Mouse (Mus musculus): Measurements from ENCODE around the gene Pdlim1.

The Pdlim1 gene

DNA sequence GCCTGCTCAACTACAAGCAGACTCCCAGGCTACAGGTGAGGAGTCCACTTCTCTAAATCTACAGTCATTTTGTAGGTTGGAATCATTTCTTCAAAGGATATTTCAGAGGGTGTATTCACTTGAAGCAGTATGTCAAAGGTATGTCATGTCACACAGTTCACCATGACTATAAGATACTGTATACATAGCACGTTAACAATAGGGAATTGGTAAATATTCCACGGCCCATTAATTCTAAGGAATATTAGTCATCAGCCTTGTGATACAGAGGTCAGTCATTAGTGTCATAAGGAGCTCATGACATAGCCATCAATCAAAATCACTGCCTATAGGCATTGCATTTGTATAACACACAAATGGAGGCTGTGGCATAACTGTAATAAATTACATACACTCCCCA, 13.1 kb upstream of the Pdlim1 start:
- DNase-seq (ENCODE audit: inconsistent ontology term), result no peak

- no peak for DNase-seq (ENCODE audit: inconsistent ontology term)
Observed at GRCm38 (mm10) chr19:40283415-40283814, 11.8 kb upstream of the Pdlim1 start.

DNA sequence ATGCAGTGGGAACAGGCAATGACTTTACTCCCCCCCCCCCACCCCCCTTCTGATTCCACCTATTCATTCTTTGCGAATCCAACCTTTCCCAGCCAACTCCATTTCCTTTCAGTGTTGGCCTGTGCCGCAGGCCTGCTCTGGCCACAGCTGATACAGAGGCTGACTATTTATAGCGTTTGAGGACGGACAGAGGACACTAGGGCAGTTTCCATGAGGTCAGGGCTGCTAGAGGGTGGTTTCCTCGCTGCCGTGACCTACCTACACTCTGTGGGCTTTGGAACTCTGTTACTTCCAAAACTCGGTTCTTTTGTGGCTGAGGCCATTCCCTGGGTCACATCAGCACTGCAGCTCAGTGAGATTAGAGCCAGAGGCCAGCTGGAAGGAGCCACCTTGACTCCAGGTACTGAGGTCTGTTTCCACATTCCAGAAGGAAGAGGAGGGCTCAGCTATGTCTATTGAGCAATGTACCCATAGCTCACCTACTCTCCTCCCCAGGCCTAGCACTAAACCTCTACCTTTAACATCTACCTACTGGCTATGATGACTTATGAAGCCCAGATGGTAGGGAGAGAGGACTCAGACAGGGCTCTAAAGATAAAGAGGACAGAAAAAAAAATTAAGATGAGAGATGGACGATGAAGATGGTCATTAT, 6.9 kb upstream of the Pdlim1 start:
- no peak for DNase-seq (ENCODE audit: inconsistent ontology term)

- no peak for DNase-seq (ENCODE audit: inconsistent ontology term)
Observed at GRCm38 (mm10) chr19:40277494-40277893, 5.9 kb upstream of the Pdlim1 start.

DNA sequence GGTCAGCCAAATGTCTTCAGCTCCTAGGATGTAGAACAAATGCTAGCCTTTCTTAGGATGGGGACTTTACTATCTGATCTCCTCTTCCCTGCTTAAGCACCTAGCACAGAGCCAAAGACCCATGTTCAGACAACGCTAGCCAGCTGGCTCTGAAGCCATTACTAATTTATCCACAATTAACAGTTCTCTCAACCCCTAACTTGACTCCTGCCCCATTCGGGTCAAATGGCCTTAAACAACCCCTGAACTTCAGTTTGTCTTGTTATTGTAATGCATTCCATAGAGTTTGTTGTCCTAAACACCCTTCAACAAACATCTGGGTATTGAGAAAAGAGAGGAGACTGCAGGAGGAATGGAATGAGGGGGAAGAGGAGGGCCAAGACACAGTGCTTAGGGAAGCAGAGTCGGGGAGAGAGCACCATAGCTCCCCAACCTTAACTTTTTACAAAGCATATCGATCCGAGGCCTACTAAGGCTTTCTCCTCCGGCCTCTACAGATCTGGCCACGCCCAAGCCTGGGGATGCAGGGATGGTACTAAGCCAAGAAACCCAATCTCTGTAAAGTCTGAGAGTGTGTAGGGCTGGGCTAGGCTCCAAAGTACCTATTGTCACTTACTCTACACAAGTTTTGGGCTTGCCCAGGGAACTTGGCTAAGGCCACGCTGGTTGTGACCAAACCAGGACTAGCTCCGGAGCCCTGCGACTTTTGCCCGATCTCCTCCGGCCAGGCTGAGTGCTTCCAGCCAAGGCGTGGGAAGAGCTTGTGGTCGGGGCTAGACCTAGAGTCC, 4.0 kb upstream of the Pdlim1 start:
- DNase-seq (ENCODE audit: inconsistent ontology term), result no peak

GRCm38 (mm10) chr19:40272674-40273073, 1.0 kb upstream of the Pdlim1 start:
- no peak for DNase-seq (ENCODE audit: inconsistent ontology term)

- peak; percentile 59 for DNase-seq (ENCODE audit: inconsistent ontology term)
Observed at GRCm38 (mm10) chr19:40270351-40271307, 1.0 kb downstream of the Pdlim1 start.

DNA sequence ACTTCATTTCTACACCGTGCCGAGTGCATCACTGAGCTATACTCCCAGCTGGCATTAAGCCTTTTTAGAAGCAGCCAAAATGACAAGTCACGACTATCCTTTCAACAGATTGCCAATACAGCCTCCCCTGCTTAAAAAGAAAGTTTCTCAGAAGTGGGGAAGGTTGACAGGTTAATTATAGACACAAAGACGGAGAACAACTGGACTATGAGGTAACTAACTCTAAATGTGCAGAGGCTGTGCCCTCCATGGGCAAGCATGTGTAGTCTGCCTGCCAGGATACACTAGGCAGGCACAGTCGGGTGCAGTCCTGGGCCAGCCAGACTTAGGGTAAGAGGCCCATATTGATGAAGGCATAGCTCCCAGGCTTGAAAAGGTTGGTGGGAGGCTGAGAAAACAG, 2.1 kb downstream of the Pdlim1 start:
- DNase-seq (ENCODE audit: inconsistent ontology term), result no peak

GRCm38 (mm10) chr19:40268493-40268892, 3.1 kb downstream of the Pdlim1 start:
- DNase-seq (ENCODE audit: inconsistent ontology term), result no peak

- no peak for DNase-seq (ENCODE audit: inconsistent ontology term)
Observed at GRCm38 (mm10) chr19:40267380-40267779, 4.3 kb downstream of the Pdlim1 start.

- no peak for DNase-seq (ENCODE audit: inconsistent ontology term)
Observed at GRCm38 (mm10) chr19:40259485-40259884, 12.2 kb downstream of the Pdlim1 start.

DNA sequence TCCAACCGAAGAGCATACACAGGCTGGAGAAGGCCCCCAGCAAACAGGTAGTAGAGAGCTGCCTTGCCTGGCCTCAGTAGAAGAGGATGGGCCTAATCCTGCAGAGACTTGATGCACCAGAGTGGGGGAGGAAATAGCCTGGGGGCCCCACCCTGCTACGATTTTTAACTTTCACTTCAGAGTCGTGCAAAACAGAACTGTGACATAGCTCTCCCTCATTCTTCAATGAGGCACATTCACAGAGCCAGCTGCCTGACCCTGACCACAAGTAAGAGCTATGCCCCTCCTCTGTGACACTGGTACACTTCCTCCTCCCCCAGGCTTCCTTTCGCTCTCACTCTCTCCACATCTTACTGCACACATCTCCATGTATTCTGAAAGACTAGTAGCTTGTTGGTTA, 14.2 kb downstream of the Pdlim1 start:
- peak; percentile 20 for DNase-seq (ENCODE audit: inconsistent ontology term)

DNA sequence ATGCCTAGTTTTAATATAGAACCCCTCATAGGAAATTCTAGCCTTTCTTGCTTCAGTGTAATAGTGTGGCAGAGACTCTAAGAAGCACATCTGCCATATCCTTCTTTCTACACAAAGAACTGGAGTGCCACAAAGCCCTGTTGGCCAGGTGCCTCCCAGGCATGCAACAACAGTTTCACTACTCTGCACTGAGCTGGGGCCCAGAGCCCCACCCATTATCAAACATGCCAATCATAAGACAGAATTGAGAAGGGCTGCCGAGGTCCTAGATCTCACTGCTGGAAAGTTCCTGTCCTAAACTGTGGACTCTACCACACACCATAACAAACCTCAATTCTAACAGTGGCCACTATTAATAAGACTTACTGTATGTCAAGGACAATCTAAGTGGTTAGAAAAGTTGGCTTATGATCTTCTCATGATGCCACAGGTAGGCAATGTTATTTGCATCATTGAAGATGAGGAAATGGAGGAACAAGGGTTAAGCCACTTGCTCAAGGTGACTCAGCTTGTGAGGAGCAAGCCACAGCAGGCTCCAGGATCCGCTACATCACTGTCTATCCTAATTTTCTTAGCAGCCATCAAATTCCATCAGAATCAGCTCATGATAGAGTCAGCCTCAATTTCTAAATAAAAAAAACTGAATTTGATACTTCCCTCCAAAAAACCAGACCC, 15.1 kb downstream of the Pdlim1 start:
- DNase-seq (ENCODE audit: inconsistent ontology term), result peak; percentile 24

- no peak for DNase-seq (ENCODE audit: inconsistent ontology term)
Observed at GRCm38 (mm10) chr19:40255561-40255960, 16.1 kb downstream of the Pdlim1 start.

DNA sequence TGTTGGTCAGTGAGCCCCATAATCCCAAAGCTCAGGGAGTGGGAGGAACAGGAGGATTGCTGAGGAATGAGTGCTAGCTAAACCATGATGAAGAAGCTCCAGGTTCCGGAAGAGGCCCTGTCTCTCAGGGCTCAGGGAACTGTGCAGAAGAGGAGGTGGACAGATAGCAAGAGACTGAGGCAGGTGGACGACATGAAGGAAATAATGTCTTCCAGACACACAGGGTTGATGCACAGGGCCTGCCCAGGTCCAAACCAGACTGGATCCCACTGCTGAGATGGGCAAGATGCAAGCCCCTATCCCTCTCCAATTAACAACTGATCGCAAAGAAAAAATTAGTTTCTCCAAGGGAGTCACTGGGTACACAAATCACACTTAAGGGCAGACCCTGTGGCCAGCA, 16.9 kb downstream of the Pdlim1 start:
- no peak for DNase-seq (ENCODE audit: inconsistent ontology term)

- no peak for DNase-seq (ENCODE audit: inconsistent ontology term)
Observed at GRCm38 (mm10) chr19:40253768-40254167, 17.9 kb downstream of the Pdlim1 start.

- no peak for DNase-seq (ENCODE audit: inconsistent ontology term)
Observed at GRCm38 (mm10) chr19:40251115-40251514, 20.5 kb downstream of the Pdlim1 start.

- no peak for DNase-seq (ENCODE audit: inconsistent ontology term)
Observed at GRCm38 (mm10) chr19:40249352-40249751, 22.3 kb downstream of the Pdlim1 start.

DNA sequence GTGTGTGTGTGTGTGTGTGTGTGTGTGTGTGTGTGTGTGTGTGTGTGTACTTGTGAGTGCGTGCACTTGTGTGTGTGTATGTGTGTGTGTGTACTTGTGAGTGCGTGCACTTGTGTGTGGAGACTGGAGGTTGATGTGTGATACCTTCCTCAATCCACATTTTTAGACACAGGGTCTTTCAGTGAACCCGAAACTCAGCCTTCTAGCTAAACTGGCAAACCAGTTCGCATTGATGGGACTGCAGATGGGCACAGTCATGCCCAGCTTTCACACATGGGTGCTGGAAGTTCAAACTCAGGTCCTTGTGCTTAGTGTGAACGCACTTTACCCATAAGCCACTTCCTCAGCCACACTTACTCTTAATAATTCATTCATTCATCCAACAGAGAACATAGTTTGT, 23.2 kb downstream of the Pdlim1 start:
- no peak for DNase-seq (ENCODE audit: inconsistent ontology term)

DNA sequence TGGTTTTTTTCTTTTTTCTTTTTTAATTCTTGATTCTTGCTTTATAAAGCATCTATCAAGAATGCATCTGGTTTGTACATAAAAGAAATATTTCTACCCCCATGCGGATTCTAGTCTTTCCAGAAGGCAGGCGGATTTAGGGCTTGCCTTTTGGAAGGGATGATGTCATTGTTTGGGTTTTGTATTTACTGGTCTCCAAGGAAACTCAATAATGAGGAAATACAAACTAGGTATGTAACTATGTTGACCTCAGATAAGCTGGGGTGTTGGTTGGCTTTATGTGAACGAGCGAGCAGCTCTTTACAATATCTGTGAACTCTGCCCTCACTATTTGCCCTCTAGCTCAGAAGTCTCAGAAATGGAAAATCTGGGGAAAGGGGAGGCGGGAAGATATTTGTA, 24.4 kb downstream of the Pdlim1 start:
- peak; percentile 39 for DNase-seq (ENCODE audit: inconsistent ontology term)

DNA sequence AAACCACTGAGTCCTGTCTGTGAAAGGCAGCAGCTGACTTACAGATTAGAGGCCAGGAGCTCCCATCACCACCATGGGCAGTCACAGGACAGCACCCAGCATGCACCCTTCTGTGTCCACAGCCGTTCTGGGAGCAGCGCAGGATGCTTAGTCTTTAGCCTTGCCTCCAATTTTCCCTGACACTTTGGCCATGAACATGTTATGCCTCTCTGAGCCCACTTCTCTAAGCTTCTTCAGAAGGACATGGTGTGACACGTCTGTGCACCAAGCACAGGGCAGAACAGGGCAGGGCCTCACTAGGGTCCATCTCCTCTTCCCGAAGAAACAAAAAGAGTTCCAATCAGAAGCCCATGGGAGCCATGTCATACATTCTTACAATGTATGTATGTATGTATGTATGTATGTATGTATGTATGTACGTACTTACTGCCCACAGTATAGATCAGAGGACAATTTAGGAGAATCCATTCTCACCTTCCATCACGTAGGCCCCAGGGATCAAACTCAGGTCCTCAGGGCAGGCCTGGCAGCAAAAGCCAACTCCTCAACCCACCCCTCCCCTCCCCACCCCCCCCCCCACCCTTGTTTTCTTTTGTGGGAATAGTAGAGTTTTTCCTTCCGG, 24.9 kb downstream of the Pdlim1 start:
- DNase-seq (ENCODE audit: inconsistent ontology term), result no peak
